Mouse (Mus musculus): ENCODE results near the gene Rassf3.

- TF ChIP-seq CTCF (IDR thresholded peaks at IDR 0.05; ENCODE audit: extremely low read depth, insufficient read depth, insufficient read length, insufficient replicate concordance) (no peak), POLR2A (IDR thresholded peaks at IDR 0.05; ENCODE audit: low read depth, low read length) (no peak)
Measured at GRCm38 (mm10) chr10:121429981-121430682, 46.0 kb downstream of the Rassf3 start.
